Mouse (Mus musculus) regulatory T cell (primary cell): ENCODE measurements around the gene Foxr1.
"Not testable (repeated sequence)": the region's sequence is repeated elsewhere in the genome, so short reads cannot be mapped to it uniquely, and the experiment has no call there.

Experiments
- in situ Hi-C: fragments of 300-600 bp; cut with MboI, MseI; formaldehyde crosslinking; loops from one replicate; pipeline ENCODE4 v1.15.1; 2025; ENCODE audit warnings: high pct_unique_total_duplicates

Foxr1 gene

GRCm38 (mm10) chr9:44417156-44417891 lies 23.6 kb downstream of the Foxr1 start:
- in situ Hi-C loops, result no loop called here

- in situ Hi-C loops, result no loop called here
These were observed 28.2 kb downstream of the Foxr1 start for GRCm38 (mm10) chr9:44412781-44413180.

GRCm38 (mm10) chr9:44412306-44412705 lies 28.6 kb downstream of the Foxr1 start:
- in situ Hi-C loops, result no loop called here

GRCm38 (mm10) chr9:44411601-44412130 lies 29.3 kb downstream of the Foxr1 start:
- in situ Hi-C loops, result no loop called here

GRCm38 (mm10) chr9:44410647-44411336 lies 30.1 kb downstream of the Foxr1 start:
- in situ Hi-C loops, result no loop called here

- in situ Hi-C loops, result not testable (repeated sequence)
These were observed 32.2 kb downstream of the Foxr1 start for GRCm38 (mm10) chr9:44408693-44409092.

- in situ Hi-C loops, result no loop called here
These were observed 33.2 kb downstream of the Foxr1 start for GRCm38 (mm10) chr9:44407752-44408097.

GRCm38 (mm10) chr9:44406906-44407751 lies 33.8 kb downstream of the Foxr1 start, which contains the start of the genes Rps25 and Trappc4:
TSS of gene Rps25 (plus strand) at chr9:44407139.
TSS of gene Trappc4 (minus strand) at chr9:44407600.
- in situ Hi-C loops, result no loop called here

GRCm38 (mm10) chr9:44405011-44405410 lies 35.9 kb downstream of the Foxr1 start:
- in situ Hi-C loops, result no loop called here

- in situ Hi-C loops, result no loop called here
These were observed 39.9 kb downstream of the Foxr1 start for GRCm38 (mm10) chr9:44401081-44401480.

GRCm38 (mm10) chr9:44399795-44400114 lies 41.2 kb downstream of the Foxr1 start:
- in situ Hi-C loops, result no loop called here

GRCm38 (mm10) chr9:44399114-44399794 lies 41.7 kb downstream of the Foxr1 start:
- in situ Hi-C loops, result no loop called here

GRCm38 (mm10) chr9:44398551-44398950 lies 42.4 kb downstream of the Foxr1 start:
- in situ Hi-C loops, result no loop called here

GRCm38 (mm10) chr9:44398087-44398486 lies 42.8 kb downstream of the Foxr1 start:
- in situ Hi-C loops, result no loop called here

GRCm38 (mm10) chr9:44396684-44397411 lies 44.1 kb downstream of the Foxr1 start, which contains the start of gene Slc37a4:
TSS of gene Slc37a4 (plus strand) at chr9:44396852.
- in situ Hi-C loops, result no loop called here

- in situ Hi-C loops, result no loop called here
These were observed 49.5 kb downstream of the Foxr1 start for GRCm38 (mm10) chr9:44391466-44391865.

- in situ Hi-C loops, result no loop called here
These were observed 51.7 kb downstream of the Foxr1 start for GRCm38 (mm10) chr9:44389273-44389672.

GRCm38 (mm10) chr9:44387221-44387620 lies 53.7 kb downstream of the Foxr1 start:
- in situ Hi-C loops, result no loop called here

- in situ Hi-C loops, result loop anchor here (5.0 kb wide), 1 partner anchor 47 kb away; no protein-coding TSS in a partner anchor
These were observed 56.3 kb downstream of the Foxr1 start for GRCm38 (mm10) chr9:44384596-44384995.
